Mouse (Mus musculus) embryo, embryonic 11 days (tissue): ENCODE data around the gene Rbfox1.

Experiments
- DNase-seq: peaks from one replicate; pipeline ENCODE4 v3.0.0-alpha.2; 2015

Gene Rbfox1

DNA sequence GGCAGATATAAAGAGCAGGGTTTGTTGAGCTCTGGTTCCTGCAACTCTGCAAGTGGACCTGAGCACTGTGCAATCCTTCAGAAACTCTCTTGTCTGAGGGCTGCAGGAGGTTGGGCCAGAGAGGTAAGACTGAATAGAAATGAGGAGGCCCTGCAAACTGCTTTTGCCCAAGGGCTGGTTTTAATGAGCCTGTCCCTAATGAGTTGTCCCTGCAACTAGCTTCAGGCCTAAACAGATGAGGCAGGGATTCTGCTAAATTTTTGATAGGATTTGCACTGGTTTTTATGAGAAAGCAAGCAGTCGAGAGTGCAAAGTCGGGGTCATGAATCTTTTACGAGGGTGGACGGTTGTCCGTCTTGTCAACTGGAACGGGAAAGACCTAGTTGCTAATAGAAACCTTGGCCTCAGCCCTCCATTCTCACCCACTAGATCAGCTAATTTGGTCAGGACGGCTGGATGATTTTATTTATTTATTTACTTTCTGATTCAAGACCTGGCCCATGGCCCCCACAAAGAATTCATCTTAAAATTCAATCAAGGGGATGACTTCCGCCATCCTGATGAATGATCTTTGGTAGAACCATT is 1279.1 kb downstream of the Rbfox1 start:
- no peak for DNase-seq

GRCm38 (mm10) chr16:7175960-7176359 is 1290.8 kb downstream of the Rbfox1 start:
- DNase-seq: no peak

DNA sequence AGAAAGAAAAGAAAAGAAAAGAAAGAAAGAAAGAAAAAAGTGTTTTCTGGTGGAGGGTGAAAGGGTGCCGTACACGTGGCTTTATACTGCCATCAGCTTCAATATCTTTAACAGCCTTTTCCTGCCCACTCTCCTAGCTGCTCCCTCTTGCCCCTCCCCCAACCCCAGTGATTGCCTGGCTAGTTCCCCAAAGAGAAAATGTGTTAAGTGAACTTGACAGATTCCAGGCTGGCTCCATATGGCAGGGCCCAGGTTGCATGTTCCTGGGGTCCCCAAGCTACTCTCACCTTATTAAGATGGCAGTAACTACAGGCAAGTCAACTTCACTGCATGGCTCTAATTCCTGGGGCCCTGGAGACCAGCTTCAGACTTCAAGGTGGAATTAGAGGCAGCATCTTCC is 1302.6 kb downstream of the Rbfox1 start:
- DNase-seq: peak; percentile 59

DNA sequence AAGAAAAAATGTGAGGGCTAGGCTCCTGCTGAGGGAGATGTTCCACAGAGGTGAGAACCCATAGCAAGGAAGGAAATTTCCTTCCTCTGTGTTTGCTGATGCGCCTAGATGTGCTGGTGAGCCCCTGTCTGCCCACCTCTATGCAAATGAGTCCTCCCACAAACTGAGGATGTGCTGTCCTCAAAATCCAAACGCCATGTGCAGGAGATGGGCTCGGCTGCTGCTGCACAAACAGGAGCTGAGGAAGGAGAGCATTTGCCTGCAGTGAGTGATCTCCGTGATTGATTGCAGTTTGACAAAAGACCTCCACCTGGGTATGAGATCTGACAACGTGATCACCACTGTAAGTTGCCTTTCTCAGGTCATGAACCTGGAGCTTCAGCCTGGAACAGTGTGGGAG is 1308.4 kb downstream of the Rbfox1 start:
- DNase-seq: no peak

- DNase-seq: no peak
These were observed 1312.8 kb downstream of the Rbfox1 start for GRCm38 (mm10) chr16:7197953-7198352.

DNA sequence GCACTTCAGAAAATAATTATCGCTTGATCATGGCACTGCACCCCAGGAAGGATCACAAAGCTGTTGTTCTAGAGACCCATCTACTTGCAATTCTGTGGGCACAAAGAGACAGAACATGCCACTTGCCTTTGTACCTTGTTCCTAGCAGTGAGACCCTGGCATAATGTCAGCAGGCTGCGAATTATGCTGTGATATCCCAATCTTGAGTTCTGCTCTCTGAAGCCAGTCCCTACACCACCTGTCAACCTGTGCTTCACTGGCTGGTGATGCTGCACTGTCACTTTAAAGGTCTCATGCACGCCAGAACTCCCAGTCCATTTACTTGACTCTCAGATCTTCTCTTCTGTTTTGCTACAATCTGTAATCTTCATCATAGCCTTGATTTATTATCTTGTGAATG is 1315.1 kb downstream of the Rbfox1 start:
- DNase-seq: no peak

GRCm38 (mm10) chr16:7201816-7202215 is 1316.7 kb downstream of the Rbfox1 start:
- DNase-seq: peak; percentile 55

DNA sequence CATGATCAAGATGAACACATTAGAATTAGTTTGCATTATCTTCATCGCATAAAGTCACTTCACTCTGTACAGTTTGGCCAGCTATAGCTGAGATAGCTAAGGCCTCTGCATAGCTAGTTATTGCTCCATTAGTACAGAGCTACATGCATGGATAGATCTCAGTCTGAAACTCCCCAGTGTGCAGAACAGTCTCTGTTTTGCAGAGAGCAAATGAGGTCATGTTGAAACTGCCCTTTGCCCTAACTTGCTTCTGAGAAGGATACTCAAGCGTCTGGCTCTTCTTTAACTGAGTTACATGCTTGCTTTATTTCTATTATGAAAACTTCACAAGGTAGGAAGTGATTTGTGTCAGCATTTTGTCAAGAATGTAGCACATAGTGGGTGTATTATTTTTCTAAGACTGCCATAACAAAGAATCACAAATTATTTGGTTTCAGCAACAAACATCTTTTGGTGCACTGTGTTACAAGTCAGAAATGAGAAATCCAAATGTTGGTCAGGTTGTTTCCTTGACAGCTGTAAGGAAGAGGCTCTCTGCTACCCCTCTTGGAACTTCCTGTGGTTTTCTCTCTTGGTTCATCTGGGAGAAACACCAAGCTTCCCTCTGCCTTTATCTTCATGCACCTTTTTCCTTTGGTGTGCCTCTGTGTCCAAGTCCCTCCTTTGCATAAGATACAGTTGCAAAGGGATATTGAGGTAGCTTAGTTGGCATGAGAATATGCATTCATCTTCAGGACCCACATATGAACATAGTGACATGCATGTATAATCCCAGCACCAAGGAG is 1321.2 kb downstream of the Rbfox1 start:
- DNase-seq: no peak

DNA sequence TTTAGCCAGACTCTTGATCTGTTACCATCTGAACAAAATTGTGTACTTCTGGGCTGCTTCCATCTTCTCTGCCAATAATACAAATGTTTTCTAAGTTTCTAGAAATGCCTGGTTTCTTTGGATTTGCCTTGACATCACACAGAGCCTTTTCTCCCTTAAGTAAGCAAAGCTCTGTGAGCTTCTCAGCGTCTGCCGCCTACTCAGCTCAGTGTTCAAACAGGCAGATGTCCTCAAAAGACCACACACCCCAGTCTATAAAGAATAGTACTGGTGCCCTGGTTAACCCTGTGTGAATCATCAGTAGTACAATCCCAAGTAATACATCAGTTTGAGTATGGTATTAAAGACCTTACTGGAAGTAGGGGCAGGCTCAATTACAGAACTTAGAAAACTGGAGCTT is 1322.4 kb downstream of the Rbfox1 start:
- DNase-seq: no peak

GRCm38 (mm10) chr16:7212756-7213155 is 1327.6 kb downstream of the Rbfox1 start:
- DNase-seq: no peak

DNA sequence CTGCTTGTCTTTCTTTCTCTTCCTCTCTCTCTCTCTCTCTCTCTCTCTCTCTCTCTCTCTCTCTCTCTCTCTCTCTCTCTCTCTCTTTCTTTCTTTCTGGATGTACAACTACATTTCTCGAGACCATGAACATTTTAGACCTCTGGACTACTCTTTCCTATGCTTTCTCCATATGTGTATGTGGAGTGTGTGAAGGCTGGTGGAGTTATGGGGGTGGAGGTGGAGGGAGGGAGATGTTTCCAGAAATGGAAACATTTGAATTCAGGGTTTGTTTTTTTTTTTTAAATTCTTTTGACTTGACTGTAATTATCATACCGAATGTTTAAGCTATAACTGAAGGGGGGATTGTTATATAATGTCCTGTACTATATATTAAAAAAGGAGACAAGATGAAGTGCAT is 1338.1 kb downstream of the Rbfox1 start:
- no peak for DNase-seq

DNA sequence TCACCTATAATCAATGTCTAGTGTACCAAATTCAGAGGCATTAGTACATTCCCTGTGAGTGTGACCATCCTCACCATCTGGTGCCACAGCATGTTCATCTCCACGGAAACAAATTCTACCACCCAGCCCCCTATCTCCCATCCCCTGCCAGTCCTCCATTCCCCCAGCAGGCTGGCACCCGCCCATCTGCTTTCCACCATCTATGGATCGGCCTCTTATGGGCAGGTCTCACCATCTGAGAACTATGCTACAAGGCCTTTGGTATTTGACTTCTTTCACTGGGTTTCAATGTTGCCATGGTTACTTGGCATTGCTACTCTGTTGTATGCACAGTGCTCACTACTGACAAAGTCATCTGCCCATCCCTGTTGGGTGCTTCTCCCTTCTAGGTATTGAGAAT is 1340.8 kb downstream of the Rbfox1 start:
- no peak for DNase-seq

DNA sequence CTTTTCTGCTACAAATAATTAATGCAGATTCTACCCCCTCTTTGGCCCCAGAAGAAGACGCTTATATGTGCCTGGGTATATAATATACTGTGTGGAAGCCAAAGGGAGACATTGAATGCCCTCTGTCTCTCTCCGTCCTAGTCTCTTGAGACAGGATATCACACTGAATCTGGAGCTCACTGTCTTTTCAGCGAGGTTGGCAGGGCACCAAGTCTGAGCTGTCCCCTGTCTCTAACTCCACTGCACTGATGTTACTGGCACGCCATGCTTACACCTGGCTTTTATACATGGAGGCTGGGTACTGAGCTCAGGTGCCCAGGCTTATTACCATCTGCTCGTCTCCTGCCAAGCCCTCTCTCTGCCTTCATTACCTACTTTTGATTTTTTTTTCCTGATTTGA is 1343.1 kb downstream of the Rbfox1 start:
- DNase-seq: no peak

GRCm38 (mm10) chr16:7229232-7229631 is 1344.1 kb downstream of the Rbfox1 start:
- DNase-seq: no peak

GRCm38 (mm10) chr16:7241627-7242026 is 1356.5 kb downstream of the Rbfox1 start:
- no peak for DNase-seq

GRCm38 (mm10) chr16:7242501-7242900 is 1357.3 kb downstream of the Rbfox1 start:
- DNase-seq: no peak

GRCm38 (mm10) chr16:7244382-7244781 is 1359.2 kb downstream of the Rbfox1 start:
- no peak for DNase-seq

DNA sequence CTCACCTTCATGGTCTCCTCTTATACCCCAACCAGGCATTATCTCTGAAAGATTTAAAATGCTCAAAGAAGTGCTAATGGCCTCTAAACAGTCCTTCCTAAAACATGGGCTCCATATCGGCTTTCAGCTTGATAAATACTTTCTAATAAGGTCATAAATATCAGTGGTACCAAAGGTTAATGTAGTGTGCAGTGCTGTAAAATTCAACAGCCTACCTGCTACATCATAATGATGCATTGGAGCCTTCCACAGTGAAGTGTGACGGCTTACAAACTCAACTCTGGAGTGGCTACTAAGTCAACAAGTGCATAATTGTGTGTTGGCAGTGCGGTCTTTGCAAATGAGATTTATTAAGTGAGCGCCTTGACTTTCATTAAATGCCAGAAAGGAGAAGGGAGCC is 1366.5 kb downstream of the Rbfox1 start:
- no peak for DNase-seq

DNA sequence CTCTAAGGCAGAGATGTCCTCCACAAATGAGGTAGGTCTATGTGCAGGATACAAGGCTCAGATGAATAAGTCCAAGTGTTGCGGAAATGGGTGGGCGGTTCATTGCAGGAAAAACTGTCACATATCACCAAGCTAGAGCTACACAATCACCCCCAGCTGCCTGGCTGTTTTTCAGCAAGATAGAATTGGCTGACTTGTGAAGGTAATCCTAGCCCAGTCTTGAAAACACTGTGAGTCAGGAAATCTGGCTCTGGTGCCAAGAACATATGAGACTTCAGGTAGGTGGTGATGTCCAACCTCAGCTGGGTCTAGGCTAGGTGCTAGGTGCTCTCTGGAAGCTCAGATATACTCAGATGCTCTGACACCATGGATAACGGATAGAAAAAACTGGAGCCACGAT is 1372.2 kb downstream of the Rbfox1 start:
- no peak for DNase-seq

- DNase-seq: no peak
These were observed 1378.1 kb downstream of the Rbfox1 start for GRCm38 (mm10) chr16:7263261-7263660.

- no peak for DNase-seq
These were observed 1380.6 kb downstream of the Rbfox1 start for GRCm38 (mm10) chr16:7265715-7266114.

GRCm38 (mm10) chr16:7275501-7275900 is 1390.3 kb downstream of the Rbfox1 start:
- DNase-seq: no peak

DNA sequence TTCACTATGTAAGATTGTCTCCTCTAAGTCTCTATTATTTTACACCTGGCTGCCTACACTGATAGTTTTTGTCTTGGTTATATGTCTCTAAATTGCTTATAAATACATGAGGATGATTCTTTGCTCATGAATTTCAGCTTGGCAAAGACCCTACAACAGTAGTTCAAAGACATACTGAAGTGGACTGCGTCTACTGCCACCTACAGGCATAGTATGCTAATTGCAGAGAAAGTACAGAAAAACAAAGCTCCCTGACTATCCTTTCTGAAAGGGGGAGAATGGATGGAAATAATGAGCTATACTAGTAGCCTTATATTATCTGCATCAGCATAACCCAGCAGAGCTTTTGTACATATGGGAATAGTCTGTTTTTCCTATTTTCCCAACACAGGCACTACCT is 1390.7 kb downstream of the Rbfox1 start:
- DNase-seq: no peak

DNA sequence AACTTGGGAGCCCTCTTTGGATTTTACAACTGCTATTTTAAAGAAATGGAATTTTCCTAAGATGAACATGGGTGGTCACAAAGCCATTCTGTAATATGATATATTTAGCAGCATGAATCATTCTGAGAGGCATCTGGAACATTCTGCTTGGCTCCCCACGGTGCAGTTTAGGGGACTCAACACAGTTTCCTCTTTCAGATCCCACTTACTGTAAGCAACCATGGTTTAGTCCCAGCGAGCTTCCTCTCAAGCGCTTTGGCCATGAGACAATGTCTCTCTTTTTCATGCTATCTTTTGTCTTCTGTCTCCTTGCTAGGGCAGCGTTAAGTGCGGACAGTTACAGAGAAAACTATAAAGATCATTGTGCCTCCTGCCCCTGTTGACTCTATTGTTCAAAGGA is 1394.4 kb downstream of the Rbfox1 start:
- DNase-seq: no peak

DNA sequence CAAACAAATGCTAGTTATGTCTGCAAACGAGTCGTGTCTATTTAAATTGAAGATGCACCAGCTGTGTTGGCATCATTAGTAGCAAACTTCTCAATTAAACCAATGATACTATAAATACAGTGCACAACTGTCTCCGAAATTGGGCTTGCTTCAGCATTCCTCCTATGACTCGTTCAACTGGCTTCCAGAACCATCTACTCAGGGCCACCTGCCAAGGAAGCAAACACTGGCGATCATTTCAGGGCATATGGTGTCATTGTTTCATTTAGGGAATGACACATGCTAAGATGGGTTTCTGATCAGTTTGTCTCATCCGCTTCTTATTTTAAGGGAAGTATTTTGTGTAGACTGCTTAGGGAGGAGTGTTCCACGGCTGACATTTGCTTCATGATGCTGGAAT is 1397.1 kb downstream of the Rbfox1 start:
- no peak for DNase-seq
